Mouse (Mus musculus) forebrain, embryonic 10.5 days (tissue): ENCODE measurements around the gene Eif1. TPM values are rescaled to one million over a fixed set of nuclear protein-coding genes. Genes with fewer than 3 reads are reported as not detected.
"Not testable (repeated sequence)": the region's sequence is repeated elsewhere in the genome, so short reads cannot be mapped to it uniquely, and the experiment has no call there.

Experiments
- DNase-seq: peaks from one replicate; pipeline ENCODE4 v3.0.0-alpha.2; 2017; ENCODE audit warnings: low spot score; ENCODE audit errors: extremely low spot score
- H3K27ac ChIP-seq: fragments of 300-500 bp; sonication (generic); 2 replicates; pipeline ENCODE4 v1.5.1; 2016; ENCODE audit warnings: mild to moderate bottlenecking
- H3K27me3 ChIP-seq: fragments of 300-500 bp; sonication (generic); 2 replicates; pipeline ENCODE4 v1.6.1; 2016; ENCODE audit warnings: mild to moderate bottlenecking; ENCODE audit not compliant: poor library complexity, severe bottlenecking
- H3K36me3 ChIP-seq: fragments of 300-500 bp; sonication (generic); replicated peaks from 2 replicates; pipeline ENCODE4 v1.6.1; 2016; ENCODE audit warnings: mild to moderate bottlenecking, moderate library complexity
- H3K4me1 ChIP-seq: fragments of 300-500 bp; sonication (generic); 2 replicates; pipeline ENCODE4 v1.6.1; 2016
- H3K4me3 ChIP-seq: fragments of 300-500 bp; sonication (generic); 2 replicates; pipeline ENCODE4 v1.5.1; 2016; ENCODE audit warnings: mild to moderate bottlenecking, moderate library complexity
- H3K9me3 ChIP-seq: fragments of 300-500 bp; sonication (generic); 2 replicates; pipeline ENCODE4 v1.6.1; 2016; ENCODE audit warnings: mild to moderate bottlenecking, moderate library complexity
- WGBS: fragments of 180-500 bp; shearing (Covaris S2); methylation state at CpG from one replicate; pipeline ENCODE4 v1.1.7; 2016; 5-methylcytosine and 5-hydroxymethylcytosine counted together
- polyA plus RNA-seq: library from polyadenylated mRNA; unstranded; fragments of >200 nt; fragmentation: Nextera tagmentation; extraction: Ambion mirVana; gene quantifications from 2 replicates; pipeline ENCODE4 v1.2.1, GENCODE M21; 2016

Gene Eif1
- polyA plus RNA-seq, 1 experiment from 2014 or later, result 1,690 TPM

GRCm38 (mm10) chr11:100318529-100319451, 895 bp upstream of the Eif1 start:
- 91% methylated on average over 10 of the region's 10 CpGs for WGBS
- Histone ChIP-seq H3K9me3 (no peaks in the 10 kb centered on the region), H3K4me3 (peak overlapping the region; percentile 65), H3K27ac (peak overlapping the region; percentile 96), H3K27me3 (no peaks in the 10 kb centered on the region), H3K4me1 (peaks cover 11% of the 10 kb centered on the region), H3K36me3 (peaks cover 28% of the 10 kb centered on the region)
- no peak for DNase-seq

DNA sequence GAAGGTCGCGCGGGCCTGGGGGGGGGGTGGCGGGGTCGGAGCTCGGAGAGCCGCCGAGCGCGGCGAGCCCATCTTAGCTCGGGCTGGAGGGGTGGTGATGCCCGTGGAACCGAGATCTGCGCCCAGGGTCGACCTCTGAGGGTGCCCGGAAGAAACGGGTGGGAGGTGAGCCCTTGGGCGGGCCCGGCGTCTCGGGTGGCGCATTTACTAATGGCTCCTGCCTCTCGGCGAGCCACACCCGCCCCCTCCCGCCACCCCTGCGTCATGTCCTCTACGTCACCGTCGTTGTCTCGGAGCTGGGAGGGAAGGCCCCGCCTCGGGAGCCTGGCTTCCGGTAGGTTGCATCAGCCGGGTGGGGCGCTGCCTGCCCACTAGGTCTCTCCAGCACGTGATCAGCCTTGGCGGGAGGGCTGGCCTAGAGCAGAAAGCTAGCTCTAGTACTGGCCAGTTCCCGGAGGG, 516 bp downstream of the Eif1 start:
- no peaks in the 10 kb centered on the region for H3K9me3 ChIP-seq
- H3K27ac ChIP-seq, result peak overlapping the region; percentile 96
- DNase-seq, result peak; percentile 98
- H3K4me1 ChIP-seq, result peaks cover 11% of the 10 kb centered on the region
- H3K4me3 ChIP-seq, result peak overlapping the region; percentile 65
- WGBS, result under 1% methylated on average over 40 of the region's 40 CpGs
- peaks cover 28% of the 10 kb centered on the region for H3K36me3 ChIP-seq
- H3K27me3 ChIP-seq, result no peaks in the 10 kb centered on the region

GRCm38 (mm10) chr11:100320701-100321410, 1.2 kb downstream of the Eif1 start:
- peaks cover 28% of the 10 kb centered on the region for H3K36me3 ChIP-seq
- WGBS, result 21% methylated on average over 11 of the region's 11 CpGs
- peak overlapping the region; percentile 96 for H3K27ac ChIP-seq
- not testable (repeated sequence) for H3K27me3 ChIP-seq, DNase-seq, H3K9me3 ChIP-seq
- peak overlapping the region; percentile 65 for H3K4me3 ChIP-seq
- H3K4me1 ChIP-seq, result peaks cover 11% of the 10 kb centered on the region

- H3K27ac ChIP-seq, H3K9me3 ChIP-seq, H3K27me3 ChIP-seq, DNase-seq: not testable (repeated sequence)
- WGBS, result 85% methylated on average over 7 of the region's 7 CpGs
- Histone ChIP-seq H3K4me1 (peaks cover 11% of the 10 kb centered on the region), H3K4me3 (peak overlapping the region; percentile 12; the same call in 1 of the 2 replicates), H3K36me3 (peaks cover 28% of the 10 kb centered on the region)
Observed at GRCm38 (mm10) chr11:100321479-100322305, 2.0 kb downstream of the Eif1 start.

DNA sequence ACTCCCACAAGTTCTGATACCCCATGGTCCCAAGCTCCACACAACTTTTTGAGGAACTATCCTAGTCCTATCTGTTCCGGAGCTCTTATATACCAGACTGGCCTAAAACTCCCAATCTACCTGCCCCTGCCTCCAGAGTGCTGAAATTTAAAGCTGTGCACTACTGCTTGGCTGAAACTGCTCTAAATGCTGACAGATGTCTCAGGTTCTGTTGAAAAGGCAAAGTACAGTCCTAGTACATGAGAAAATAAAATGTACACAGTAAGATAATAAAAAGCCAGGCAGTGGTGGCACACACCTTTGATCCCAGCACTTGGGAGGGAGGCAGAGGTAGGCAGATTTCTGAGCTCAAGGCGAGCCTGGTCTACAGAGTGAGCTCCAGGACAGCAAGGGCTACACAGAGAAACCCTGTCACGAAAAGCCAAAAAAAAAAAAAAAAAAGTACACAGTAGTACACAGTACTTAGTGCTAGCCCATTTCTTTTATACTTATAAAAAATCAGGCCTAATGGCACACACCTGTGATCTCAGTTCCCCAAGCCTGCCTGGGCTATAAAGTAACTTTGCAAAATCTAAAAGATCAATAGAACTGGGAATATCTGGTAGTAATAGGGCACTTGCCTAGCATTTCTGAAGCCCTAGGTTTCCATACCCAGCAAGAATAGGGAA, 3.0 kb downstream of the Eif1 start:
- H3K4me1 ChIP-seq, result peaks cover 11% of the 10 kb centered on the region
- H3K36me3 ChIP-seq, result peaks cover 28% of the 10 kb centered on the region
- H3K4me3 ChIP-seq, result peak overlapping the region; percentile 12; the same call in 1 of the 2 replicates
- no peaks in the 10 kb centered on the region for H3K9me3 ChIP-seq
- 67% methylated on average over 3 of the region's 3 CpGs for WGBS
- DNase-seq, result no peak
- no peaks in the 10 kb centered on the region for H3K27me3 ChIP-seq
- no peak overlapping the region for H3K27ac ChIP-seq

GRCm38 (mm10) chr11:100323578-100323977, 3.9 kb downstream of the Eif1 start:
- Histone ChIP-seq H3K4me1 (peaks cover 11% of the 10 kb centered on the region), H3K9me3 (no peaks in the 10 kb centered on the region), H3K4me3 (no peak overlapping the region), H3K27me3 (no peaks in the 10 kb centered on the region), H3K27ac (no peak overlapping the region), H3K36me3 (peaks cover 28% of the 10 kb centered on the region)
- 16% methylated on average over 3 of the region's 3 CpGs for WGBS
- peak; percentile 62 for DNase-seq

DNA sequence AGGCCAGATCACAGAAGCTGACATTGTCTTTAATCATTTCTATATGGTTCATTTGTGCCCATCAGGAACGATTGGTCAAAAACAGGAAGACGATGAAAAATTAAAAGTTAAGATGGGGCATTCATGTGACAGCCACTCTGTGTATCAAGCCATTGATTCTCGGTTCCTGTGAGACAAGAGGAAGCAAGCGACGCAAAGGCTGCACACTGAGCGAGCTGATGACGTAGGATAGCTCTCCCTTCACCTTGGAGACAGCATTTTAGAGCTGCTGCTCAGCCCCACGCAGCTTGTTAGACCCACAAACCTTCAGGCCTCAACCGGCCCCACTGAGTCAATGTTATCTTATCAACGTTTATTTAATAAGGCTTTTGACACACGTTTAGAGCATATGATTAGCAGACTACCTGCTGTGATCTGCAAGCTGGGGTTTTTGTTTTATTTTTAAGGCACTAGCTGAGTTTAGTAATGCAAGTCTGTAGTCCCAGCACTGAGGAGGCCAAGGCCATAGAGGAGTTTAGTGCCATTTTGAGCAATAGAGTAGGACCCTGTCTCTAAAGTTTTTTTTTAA, 5.5 kb downstream of the Eif1 start:
- no peak overlapping the region for H3K4me3 ChIP-seq
- no peak overlapping the region for H3K27ac ChIP-seq
- WGBS, result 82% methylated on average over 11 of the region's 11 CpGs
- H3K4me1 ChIP-seq, result peaks cover 7% of the 10 kb centered on the region; the same call in 1 of the 2 replicates
- DNase-seq, result no peak
- no peaks in the 10 kb centered on the region for H3K27me3 ChIP-seq
- H3K36me3 ChIP-seq, result peaks cover 28% of the 10 kb centered on the region
- no peaks in the 10 kb centered on the region for H3K9me3 ChIP-seq

- 86% methylated on average over 11 of the region's 11 CpGs for WGBS
- Histone ChIP-seq H3K27ac (no peak overlapping the region), H3K4me3 (no peak overlapping the region), H3K4me1 (peaks cover 13% of the 10 kb centered on the region; the same call in 1 of the 2 replicates), H3K9me3 (no peaks in the 10 kb centered on the region), H3K27me3 (no peaks in the 10 kb centered on the region), H3K36me3 (peaks cover 7% of the 10 kb centered on the region)
- DNase-seq, result no peak
Observed at GRCm38 (mm10) chr11:100327316-100327715, 7.6 kb downstream of the Eif1 start.

DNA sequence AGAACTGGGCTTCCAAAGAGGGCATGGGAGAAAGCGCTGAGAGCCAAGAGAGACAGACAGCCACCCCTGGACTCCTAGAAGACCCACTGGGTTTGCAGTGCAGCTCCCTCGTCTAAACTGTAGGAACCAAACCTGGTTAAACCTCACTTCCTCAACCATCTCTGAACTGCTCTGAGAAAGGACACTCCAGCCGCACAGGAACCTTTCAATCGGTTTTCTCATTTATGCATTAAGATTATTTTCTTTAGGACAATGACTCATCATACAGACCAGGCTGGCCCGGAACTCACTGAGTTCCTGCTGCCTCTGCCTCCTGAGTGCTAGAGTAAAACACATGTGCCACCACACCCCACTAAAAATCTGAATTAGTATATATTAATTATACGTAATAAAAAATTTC, 8.1 kb downstream of the Eif1 start:
- DNase-seq, result no peak
- Histone ChIP-seq H3K27me3 (no peaks in the 10 kb centered on the region), H3K27ac (no peak overlapping the region), H3K36me3 (peaks cover 3% of the 10 kb centered on the region), H3K9me3 (no peaks in the 10 kb centered on the region), H3K4me1 (peaks cover 17% of the 10 kb centered on the region), H3K4me3 (no peak overlapping the region)
- 90% methylated on average over 6 of the region's 6 CpGs for WGBS

- Histone ChIP-seq H3K27ac (no peak overlapping the region), H3K4me1 (peaks cover 31% of the 10 kb centered on the region), H3K36me3 (no peaks in the 10 kb centered on the region), H3K27me3 (no peaks in the 10 kb centered on the region), H3K4me3 (no peak overlapping the region), H3K9me3 (no peaks in the 10 kb centered on the region)
- WGBS, result 70% methylated on average over 16 of the region's 16 CpGs
- no peak for DNase-seq
Observed at GRCm38 (mm10) chr11:100330235-100330634, 10.6 kb downstream of the Eif1 start.

DNA sequence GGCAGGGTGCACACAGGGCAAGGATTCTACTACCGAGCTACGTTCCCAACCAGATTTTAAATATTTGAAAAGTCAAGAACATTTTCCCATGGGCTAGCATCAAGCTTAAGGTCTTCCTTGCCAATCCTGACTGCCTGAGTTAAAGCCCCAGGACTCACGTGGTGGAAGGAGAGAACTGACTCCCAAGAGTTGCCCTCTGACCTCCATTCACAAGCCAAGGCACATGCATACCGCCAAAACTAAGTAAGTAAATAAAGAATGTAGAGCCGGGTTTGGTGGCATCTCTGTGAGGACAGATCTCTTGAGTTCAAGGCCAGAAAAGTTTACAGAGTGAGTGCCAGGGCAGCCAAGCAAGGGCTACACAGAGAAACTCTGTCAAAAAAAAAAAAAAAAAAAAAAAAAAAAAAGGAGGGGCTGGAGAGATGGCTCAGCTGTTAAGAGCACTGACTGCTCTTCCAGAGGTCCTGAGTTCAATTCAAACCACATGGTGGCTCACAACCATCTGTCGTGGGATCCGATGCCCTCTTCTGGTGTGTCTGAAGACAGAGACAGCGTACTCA, 11.2 kb downstream of the Eif1 start:
- WGBS, result 64% methylated on average over 8 of the region's 8 CpGs
- not testable (repeated sequence) for H3K27ac ChIP-seq, H3K4me3 ChIP-seq, H3K9me3 ChIP-seq, H3K36me3 ChIP-seq, DNase-seq, H3K27me3 ChIP-seq
- peaks cover 34% of the 10 kb centered on the region for H3K4me1 ChIP-seq
